Mouse (Mus musculus) midbrain, embryonic 13.5 days (tissue): Measurements from ENCODE around the gene Ptprj. TPM values are rescaled to one million over a fixed set of nuclear protein-coding genes. Genes with fewer than 3 reads are reported as not detected.
A peak's percentile ranks its signal among the peaks of the same experiment; 100 is the strongest.

Experiments used
- ATAC-seq: fragments of 200-750 bp; cut with Nextera tagmentation; 2 replicates; pipeline ENCODE4 v1.8.0; 2017; ENCODE audit warnings: mild to moderate bottlenecking, moderate TSS enrichment, moderate library complexity
- H3K27ac ChIP-seq: fragments of 300-500 bp; sonication (generic); 2 replicates; pipeline ENCODE4 v1.5.1; 2015; ENCODE audit warnings: inconsistent platforms, mild to moderate bottlenecking, moderate library complexity
- H3K27me3 ChIP-seq: fragments of 300-500 bp; sonication (generic); 2 replicates; pipeline ENCODE4 v1.6.1; 2015; ENCODE audit warnings: mild to moderate bottlenecking, inconsistent platforms
- H3K36me3 ChIP-seq: fragments of 300-500 bp; sonication (generic); 2 replicates; pipeline ENCODE4 v1.6.1; 2015; ENCODE audit warnings: mild to moderate bottlenecking, inconsistent platforms
- H3K4me1 ChIP-seq: fragments of 300-500 bp; sonication (generic); replicated peaks from 2 replicates; pipeline ENCODE4 v1.6.1; 2015; ENCODE audit warnings: inconsistent platforms
- H3K4me2 ChIP-seq: fragments of 300-500 bp; sonication (generic); replicated peaks from 2 replicates; pipeline ENCODE4 v1.6.1; 2015; ENCODE audit warnings: moderate library complexity, mild to moderate bottlenecking, inconsistent platforms
- H3K4me3 ChIP-seq: fragments of 300-500 bp; sonication (generic); replicated peaks from 2 replicates; pipeline ENCODE4 v1.5.1; 2015; ENCODE audit warnings: mild to moderate bottlenecking, inconsistent platforms
- H3K9ac ChIP-seq: fragments of 300-500 bp; sonication (generic); replicated peaks from 2 replicates; pipeline ENCODE4 v1.6.1; 2015; ENCODE audit warnings: mild to moderate bottlenecking, inconsistent platforms
- H3K9me3 ChIP-seq: fragments of 300-500 bp; sonication (generic); 2 replicates; pipeline ENCODE4 v1.6.1; 2016; ENCODE audit warnings: mild to moderate bottlenecking, inconsistent platforms
- WGBS: fragments of 180-500 bp; shearing (Covaris S2); methylation state at CpG from one replicate; pipeline ENCODE4 v1.1.7; 2015; 5-methylcytosine and 5-hydroxymethylcytosine counted together
- polyA plus RNA-seq: library from polyadenylated mRNA; unstranded; fragments of >200 nt; fragmentation: Nextera tagmentation; extraction: Ambion mirVana; gene quantifications from 2 replicates; pipeline ENCODE4 v1.2.1, GENCODE M21; 2015

The Ptprj gene
- polyA plus RNA-seq, 1 experiment from 2014 or later = 3.0 TPM

DNA sequence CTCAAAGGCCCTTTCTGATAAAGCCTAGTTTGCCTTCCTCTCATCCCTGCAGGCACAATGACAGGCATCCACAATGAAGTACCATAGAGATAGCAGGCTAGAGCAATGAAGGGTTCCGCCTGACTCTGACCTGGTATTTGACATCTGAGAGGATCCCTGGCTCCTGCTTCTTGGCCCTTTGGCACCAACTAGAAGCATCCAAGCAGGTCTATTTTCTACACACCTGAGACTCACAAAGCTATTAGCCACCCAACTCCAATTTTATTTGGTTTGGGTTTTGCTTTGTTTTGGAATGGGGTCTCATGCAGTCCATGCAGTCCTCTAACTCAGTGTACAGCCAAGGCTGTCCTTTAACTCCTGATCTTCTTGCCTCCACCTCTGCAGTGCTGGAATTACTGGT, 7.7 kb upstream of the Ptprj start:
- no peak overlapping the region for H3K4me3 ChIP-seq
- H3K27me3 ChIP-seq = no peaks in the 10 kb centered on the region
- ATAC-seq = no peak
- 91% methylated on average over 1 of the region's 1 CpGs for WGBS
- no peaks in the 10 kb centered on the region for H3K9me3 ChIP-seq
- H3K27ac ChIP-seq = no peak overlapping the region
- H3K4me2 ChIP-seq = no peak overlapping the region
- H3K36me3 ChIP-seq = no peaks in the 10 kb centered on the region
- no peak overlapping the region for H3K9ac ChIP-seq
- H3K4me1 ChIP-seq = no peaks in the 10 kb centered on the region

DNA sequence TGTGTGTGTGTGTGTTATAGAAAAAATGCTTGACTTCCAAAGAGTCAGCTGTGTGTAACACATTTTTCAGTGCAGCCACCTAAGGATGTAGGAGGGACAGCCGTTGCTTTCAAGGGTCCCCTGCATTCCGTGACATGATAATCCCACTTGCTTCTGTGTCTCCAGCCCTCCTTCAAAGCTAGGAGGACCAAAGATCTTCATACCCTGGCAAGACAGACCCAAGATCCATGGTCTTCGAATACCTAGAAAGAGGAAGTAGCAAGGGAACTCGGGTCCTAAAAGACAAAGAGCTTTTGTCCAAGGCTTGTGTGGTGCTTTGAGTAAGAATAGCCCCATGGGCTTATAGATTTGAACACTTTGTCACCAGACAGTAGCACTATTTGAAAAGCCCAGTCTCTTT, 4.1 kb upstream of the Ptprj start:
- 33% methylated on average over 4 of the region's 4 CpGs for WGBS
- no peaks in the 10 kb centered on the region for H3K36me3 ChIP-seq
- ATAC-seq = no peak
- peaks cover 12% of the 10 kb centered on the region; the same call in 1 of the 2 replicates for H3K27me3 ChIP-seq
- no peak overlapping the region for H3K9ac ChIP-seq
- no peak overlapping the region for H3K4me2 ChIP-seq
- no peak overlapping the region for H3K4me3 ChIP-seq
- H3K27ac ChIP-seq = no peak overlapping the region
- H3K9me3 ChIP-seq = no peaks in the 10 kb centered on the region
- H3K4me1 ChIP-seq = peaks cover 5% of the 10 kb centered on the region; the same call in 1 of the 2 replicates

DNA sequence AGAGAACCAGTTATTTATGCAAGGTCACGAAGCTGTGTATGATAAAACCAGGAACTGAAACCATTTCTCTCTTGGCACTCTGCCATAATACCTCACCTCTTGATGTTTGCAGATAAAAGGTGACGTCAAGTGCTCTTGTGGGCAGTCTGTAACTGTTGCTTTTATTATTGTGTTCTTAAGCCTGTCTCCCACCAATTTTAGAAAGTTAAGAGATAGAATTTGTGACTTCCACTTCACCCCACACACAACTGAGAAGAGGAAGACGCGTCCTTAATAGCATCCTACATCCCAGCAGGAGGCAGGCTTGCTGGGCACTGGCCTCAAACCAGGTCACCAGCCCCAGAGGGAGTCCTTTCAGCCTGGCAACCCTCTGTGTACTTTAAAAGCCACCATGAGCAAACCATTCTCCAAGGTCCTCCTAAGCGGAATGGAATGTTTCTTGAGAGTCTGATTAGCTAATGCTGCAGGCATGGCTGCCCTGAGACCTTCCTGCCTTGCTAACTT, 3.2 kb upstream of the Ptprj start:
- Histone ChIP-seq H3K4me2 (no peak overlapping the region), H3K9me3 (no peaks in the 10 kb centered on the region), H3K9ac (no peak overlapping the region), H3K4me3 (no peak overlapping the region), H3K4me1 (peaks cover 13% of the 10 kb centered on the region), H3K27ac (no peak overlapping the region), H3K36me3 (no peaks in the 10 kb centered on the region), H3K27me3 (peaks cover 12% of the 10 kb centered on the region; the same call in 1 of the 2 replicates)
- 32% methylated on average over 5 of the region's 5 CpGs for WGBS
- no peak for ATAC-seq

DNA sequence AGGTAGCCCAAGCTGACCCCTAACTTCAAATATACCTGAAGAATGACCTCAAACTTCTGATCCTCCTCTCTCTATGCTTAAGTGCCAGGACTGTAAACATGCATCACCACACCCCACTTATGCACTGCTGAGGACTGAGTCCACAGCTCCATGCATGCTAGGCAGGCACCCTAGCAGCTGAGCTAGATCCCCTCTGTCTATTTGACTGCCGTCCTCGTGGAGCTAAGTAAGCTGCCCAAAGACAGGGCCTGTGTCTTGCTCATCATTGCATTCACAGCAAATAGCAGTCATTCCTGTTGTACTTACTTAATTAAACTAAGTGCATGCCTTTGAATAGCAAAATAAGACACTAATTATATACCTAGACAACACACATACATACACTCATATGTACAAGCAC, 2.4 kb upstream of the Ptprj start:
- Histone ChIP-seq H3K4me3 (no peak overlapping the region), H3K9me3 (no peaks in the 10 kb centered on the region), H3K4me2 (no peak overlapping the region), H3K27me3 (peaks cover 12% of the 10 kb centered on the region; the same call in 1 of the 2 replicates), H3K9ac (no peak overlapping the region), H3K36me3 (no peaks in the 10 kb centered on the region), H3K27ac (no peak overlapping the region), H3K4me1 (peaks cover 18% of the 10 kb centered on the region)
- ATAC-seq = no peak
- WGBS = 61% methylated on average over 2 of the region's 2 CpGs

DNA sequence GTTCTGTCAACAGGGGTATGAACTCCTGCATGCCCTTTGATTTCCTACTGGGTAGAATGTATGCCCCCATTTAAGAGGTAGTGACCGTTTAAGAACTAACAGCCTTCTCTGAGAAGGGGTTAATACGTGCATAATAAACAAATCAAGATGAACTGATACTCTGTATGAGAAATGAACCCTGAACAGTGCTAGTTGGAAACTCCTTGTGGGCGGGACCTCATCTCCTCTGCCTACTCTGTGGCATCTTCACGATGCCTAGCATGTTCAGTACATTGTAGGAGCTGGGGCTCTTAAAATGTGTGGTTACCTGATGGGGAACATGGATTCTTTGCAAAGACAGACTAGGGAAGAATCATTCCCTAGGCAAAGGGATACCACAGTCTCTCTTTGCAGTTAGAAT, 1.9 kb upstream of the Ptprj start:
- H3K4me2 ChIP-seq = no peak overlapping the region
- H3K27me3 ChIP-seq = peaks cover 15% of the 10 kb centered on the region
- peaks cover 18% of the 10 kb centered on the region for H3K4me1 ChIP-seq
- no peak overlapping the region for H3K27ac ChIP-seq
- H3K36me3 ChIP-seq = no peaks in the 10 kb centered on the region
- no peak for ATAC-seq
- H3K9me3 ChIP-seq = no peaks in the 10 kb centered on the region
- H3K4me3 ChIP-seq = no peak overlapping the region
- 80% methylated on average over 4 of the region's 4 CpGs for WGBS
- no peak overlapping the region for H3K9ac ChIP-seq

DNA sequence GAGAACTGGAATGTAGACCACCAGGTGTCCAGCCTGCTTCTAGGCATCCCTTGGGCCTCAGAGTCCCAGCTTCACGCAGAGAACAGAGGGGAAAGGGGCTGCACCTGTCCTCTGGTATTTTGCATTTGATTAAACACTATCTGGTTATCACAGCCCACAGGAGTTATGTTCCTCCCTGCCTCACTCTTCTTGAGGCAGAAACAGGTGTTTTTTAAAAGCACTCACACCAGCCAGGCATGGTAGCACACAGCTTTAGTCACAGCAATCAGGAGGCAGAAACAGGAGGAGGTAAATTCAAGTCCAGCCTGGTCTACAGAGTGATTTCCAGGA, 1.3 kb upstream of the Ptprj start:
- peaks cover 18% of the 10 kb centered on the region for H3K4me1 ChIP-seq
- no peak overlapping the region for H3K4me2 ChIP-seq
- ATAC-seq = no peak
- peaks cover 15% of the 10 kb centered on the region for H3K27me3 ChIP-seq
- H3K36me3 ChIP-seq = no peaks in the 10 kb centered on the region
- H3K27ac ChIP-seq = no peak overlapping the region
- H3K9me3 ChIP-seq = no peaks in the 10 kb centered on the region
- H3K4me3 ChIP-seq = no peak overlapping the region
- H3K9ac ChIP-seq = no peak overlapping the region
- WGBS = 53% methylated on average over 1 of the region's 1 CpGs

DNA sequence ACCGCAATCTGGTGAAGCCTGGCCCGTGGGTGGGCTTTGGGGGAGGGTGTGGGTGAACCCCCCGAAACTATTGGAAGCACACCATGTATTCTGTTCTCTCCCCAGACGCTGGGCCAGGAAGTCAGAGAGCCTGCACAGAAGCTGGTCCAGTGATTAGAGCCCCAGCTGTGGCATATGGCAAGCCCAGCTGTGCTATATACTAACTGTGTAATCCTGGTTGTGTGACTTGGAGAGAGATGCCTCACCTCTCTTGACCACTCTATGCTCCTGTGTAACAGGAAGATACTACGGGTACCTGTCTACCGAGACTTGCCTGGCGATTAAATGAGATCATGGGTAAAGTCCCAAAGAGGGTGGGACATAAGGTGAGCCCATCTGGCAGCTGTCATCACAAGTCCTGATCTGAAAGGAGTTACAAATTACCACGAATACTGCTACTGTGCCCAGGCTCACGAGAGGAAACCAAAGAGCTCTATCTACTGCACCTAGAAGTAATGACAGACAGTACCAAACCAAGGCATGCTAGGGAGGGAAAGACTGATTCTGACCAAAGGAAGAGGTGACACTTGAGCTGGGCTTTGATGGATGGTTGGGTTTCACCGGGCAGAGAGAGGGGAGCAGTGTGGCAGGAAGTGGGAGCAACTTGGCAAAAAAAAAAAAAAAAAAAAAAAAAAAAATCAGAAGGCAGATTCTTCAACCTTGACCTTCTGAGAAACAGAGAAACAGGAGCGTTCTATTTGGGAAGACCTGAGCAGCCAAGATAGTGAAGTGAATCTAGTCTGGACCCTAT, 754 bp upstream of the Ptprj start:
- Histone ChIP-seq H3K9ac (peak overlapping the region; percentile 93), H3K4me3 (peak overlapping the region; percentile 90), H3K4me1 (peaks cover 18% of the 10 kb centered on the region), H3K4me2 (peak overlapping the region; percentile 92), H3K27me3 (peaks cover 15% of the 10 kb centered on the region), H3K9me3 (no peaks in the 10 kb centered on the region), H3K36me3 (no peaks in the 10 kb centered on the region), H3K27ac (peak overlapping the region; percentile 90)
- 16% methylated on average over 11 of the region's 11 CpGs for WGBS
- ATAC-seq = no peak; the same call in 1 of the 2 replicates

DNA sequence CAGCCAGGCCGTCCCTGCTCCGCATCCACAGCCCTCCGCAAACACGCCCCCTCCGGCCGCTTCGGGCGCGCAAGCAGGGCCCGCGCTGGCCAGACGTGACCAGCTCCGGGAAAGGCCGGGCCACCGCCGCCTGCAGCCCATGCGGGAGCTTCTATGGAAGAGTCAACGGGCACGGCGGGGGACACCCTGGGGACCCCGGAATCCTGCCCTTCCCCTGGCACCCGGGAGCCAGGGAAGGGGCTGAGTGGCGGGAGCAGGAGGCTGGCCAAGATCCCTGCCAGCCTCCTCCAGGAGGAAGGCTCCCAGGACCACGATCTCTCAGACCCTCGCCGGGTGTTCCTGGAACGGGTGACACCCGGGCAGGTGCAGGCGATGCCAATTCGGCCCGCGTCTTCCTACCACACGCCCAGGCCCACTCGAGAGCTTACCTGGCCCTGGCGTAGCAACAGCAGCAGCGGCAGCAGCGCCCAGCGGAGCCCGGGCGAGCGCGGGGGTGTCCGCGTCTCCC, 665 bp downstream of the Ptprj start:
- peak; percentile 75 for ATAC-seq
- WGBS = under 1% methylated on average over 38 of the region's 44 CpGs
- no peaks in the 10 kb centered on the region for H3K36me3 ChIP-seq

DNA sequence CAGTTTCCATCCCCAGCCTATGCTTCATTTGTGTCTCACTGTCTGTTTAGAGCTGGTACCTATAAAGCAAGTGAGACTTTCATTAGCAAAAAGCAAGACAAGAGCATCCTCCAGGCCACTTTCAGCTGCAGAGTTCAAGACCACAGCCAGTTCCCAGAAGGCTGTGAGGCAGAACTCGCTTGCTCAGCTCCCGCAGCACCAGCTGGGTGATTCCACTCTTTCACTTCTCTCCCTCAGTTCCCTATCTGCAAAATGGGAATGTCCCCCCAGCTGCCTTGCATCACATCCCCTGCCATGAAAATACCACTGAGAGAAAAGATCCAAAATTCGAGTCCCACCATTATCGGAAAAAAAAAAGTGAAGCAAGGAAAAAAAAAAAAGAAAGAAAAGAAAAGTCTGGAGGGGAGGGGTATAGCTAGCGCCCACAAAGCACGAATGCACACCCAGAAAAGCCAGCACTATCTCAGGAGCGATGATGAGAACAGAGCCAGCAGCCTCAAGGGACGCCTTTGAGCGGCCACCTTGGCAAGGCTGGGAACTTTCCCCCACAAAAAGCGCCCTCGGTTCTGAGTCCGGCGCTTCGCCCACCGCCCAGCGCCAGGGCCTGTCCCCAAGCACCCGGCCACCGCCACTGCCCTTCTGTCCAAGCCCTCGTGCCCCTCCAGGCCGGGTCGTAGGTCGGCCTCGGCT, 1.3 kb downstream of the Ptprj start:
- 2% methylated on average over 23 of the region's 23 CpGs for WGBS
- peak overlapping the region; percentile 93 for H3K9ac ChIP-seq
- no peaks in the 10 kb centered on the region for H3K36me3 ChIP-seq
- no peak for ATAC-seq
- H3K4me1 ChIP-seq = peaks cover 19% of the 10 kb centered on the region
- H3K9me3 ChIP-seq = no peaks in the 10 kb centered on the region
- H3K27ac ChIP-seq = peak overlapping the region; percentile 90
- H3K4me2 ChIP-seq = peak overlapping the region; percentile 92
- H3K4me3 ChIP-seq = peak overlapping the region; percentile 90
- peaks cover 15% of the 10 kb centered on the region for H3K27me3 ChIP-seq

More for the DNA sequence above, 665 bp downstream of the Ptprj start:
- peaks cover 18% of the 10 kb centered on the region for H3K4me1 ChIP-seq
- peaks cover 15% of the 10 kb centered on the region for H3K27me3 ChIP-seq
- H3K9me3 ChIP-seq = no peaks in the 10 kb centered on the region
- peak overlapping the region; percentile 93 for H3K9ac ChIP-seq
- H3K27ac ChIP-seq = peak overlapping the region; percentile 90
- peak overlapping the region; percentile 92 for H3K4me2 ChIP-seq
- H3K4me3 ChIP-seq = peak overlapping the region; percentile 90

DNA sequence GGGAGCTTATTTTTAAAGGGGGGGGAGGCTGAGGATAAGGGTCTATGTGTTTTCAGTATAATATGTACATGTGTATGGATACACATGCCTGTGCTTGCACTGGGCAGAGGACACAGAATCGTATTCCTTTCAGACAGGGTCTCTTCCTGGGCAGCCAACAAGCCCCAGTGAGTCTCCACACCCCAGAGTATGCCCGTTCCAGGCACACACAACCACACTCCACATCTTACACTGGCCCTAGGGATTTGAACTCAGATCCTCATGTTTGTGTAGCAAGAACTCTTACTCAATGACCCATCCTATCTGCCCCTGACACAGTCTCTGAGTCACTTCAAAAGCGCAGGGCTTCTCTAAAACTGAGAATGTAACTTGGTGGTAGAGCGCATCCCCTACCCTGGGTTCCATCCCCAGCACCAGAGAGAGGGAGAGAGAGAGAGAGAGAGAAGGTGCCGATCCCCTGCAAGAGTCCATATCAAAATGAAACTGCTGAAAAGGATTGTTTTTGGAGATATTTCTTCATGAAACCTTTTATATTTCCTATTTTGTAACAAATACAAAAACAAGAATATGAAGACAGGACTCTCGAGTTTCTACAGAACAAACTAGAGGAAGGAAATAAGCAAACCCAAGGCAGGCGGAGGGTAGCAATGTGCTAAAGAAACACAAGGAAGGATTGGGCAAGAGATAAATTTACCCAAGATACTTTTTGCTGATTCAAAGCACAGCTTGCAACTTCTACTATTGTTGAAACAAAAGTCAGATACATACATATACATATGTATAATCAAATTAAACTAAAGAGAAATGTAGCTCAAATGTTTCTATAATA, 2.8 kb downstream of the Ptprj start:
- H3K4me3 ChIP-seq = no peak overlapping the region
- no peaks in the 10 kb centered on the region for H3K36me3 ChIP-seq
- no peak overlapping the region for H3K27ac ChIP-seq
- WGBS = 92% methylated on average over 7 of the region's 7 CpGs
- ATAC-seq = no peak
- no peaks in the 10 kb centered on the region for H3K9me3 ChIP-seq
- H3K4me2 ChIP-seq = no peak overlapping the region
- peaks cover 13% of the 10 kb centered on the region for H3K27me3 ChIP-seq
- H3K9ac ChIP-seq = no peak overlapping the region
- H3K4me1 ChIP-seq = peaks cover 22% of the 10 kb centered on the region

DNA sequence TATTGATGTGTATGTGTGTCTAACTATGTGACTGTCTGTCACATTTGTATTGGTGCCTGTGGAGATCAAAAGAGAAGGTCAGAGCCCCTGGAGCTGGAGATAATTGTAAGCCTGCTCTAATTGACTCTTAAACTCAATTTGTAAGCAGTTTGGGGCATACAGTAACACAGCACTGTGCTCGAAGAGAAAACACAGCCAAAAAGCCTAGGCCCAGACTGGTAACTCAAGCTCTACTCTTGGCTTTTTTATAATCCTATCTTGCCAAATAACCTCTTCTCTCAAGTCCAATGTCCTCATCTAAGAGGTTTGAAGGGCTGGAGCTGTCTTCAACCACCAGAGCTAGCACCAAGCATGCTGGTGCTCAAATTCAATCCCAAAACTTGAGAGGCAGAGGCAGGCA, 3.5 kb downstream of the Ptprj start:
- Histone ChIP-seq H3K4me3 (no peak overlapping the region), H3K9me3 (no peaks in the 10 kb centered on the region), H3K4me1 (peaks cover 22% of the 10 kb centered on the region), H3K27ac (no peak overlapping the region), H3K27me3 (peaks cover 6% of the 10 kb centered on the region), H3K36me3 (no peaks in the 10 kb centered on the region), H3K4me2 (no peak overlapping the region), H3K9ac (no peak overlapping the region)
- WGBS = 42% methylated on average over 1 of the region's 1 CpGs
- ATAC-seq = no peak
